Mouse (Mus musculus): ENCODE results near the gene Rhcg.

DNA sequence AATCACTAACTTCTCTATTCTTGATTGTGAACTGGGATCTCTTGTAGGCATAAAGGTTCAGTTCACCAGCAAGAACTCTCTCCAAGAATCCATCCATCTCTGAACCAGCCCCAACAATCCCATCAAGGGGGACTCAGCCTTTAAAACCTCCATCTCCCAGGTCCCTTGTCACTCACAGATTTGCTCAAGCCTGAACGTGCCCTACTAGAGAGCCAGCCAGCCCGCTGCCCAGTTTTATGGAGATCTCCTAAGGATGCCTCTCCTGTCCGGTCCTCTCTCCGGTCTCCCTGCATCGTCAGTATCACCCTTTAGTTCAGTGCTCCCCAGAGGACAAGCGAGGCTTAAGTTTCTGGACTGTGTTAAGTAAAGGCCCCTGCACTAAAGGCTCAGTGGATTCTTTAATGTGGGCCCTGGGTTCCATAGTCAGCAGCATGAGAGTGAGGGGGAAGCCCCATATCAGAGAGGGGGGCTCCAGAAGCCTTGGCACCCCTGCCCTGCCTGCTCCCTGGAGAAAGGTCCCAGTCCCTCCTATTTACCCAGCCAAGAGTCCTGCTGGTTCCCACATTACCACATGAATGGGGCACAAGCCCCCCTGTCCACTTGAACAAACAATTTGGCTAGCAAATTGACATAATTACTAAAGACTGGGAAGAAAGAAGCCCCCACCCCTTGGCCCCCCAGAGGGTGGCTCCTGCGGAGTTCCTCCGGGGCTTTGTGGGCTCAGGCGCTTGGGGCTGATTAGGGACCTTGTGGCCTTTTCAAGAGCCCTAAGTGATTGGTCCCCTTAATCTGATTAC is 27.5 kb downstream of the Rhcg start:
- TF ChIP-seq POLR2A (IDR thresholded peaks at IDR 0.05; ENCODE audit: extremely low read depth, insufficient read depth, low read length) (no peak), CTCF (IDR thresholded peaks at IDR 0.05; ENCODE audit: low read depth, low read length) (no peak)
